Mouse (Mus musculus) bone marrow macrophage, adult 2 months (primary cell): ENCODE results near the gene Fmnl1. TPM values are rescaled to one million over a fixed set of nuclear protein-coding genes. Genes with fewer than 3 reads are reported as not detected.

Experiments
- H3K27ac ChIP-seq: 2 replicates; pipeline ENCODE4 v1.5.1; 2012; ENCODE audit warnings: low read depth, low read length; ENCODE audit not compliant: insufficient read depth
- H3K4me1 ChIP-seq: 2 replicates; pipeline ENCODE4 v1.6.1; 2012; ENCODE audit warnings: low read length; ENCODE audit not compliant: control insufficient read depth, insufficient read depth
- H3K4me3 ChIP-seq: 2 replicates; pipeline ENCODE4 v1.5.1; 2012; ENCODE audit warnings: mild to moderate bottlenecking, low read length, moderate library complexity; ENCODE audit not compliant: insufficient read depth
- CTCF ChIP-seq: IDR thresholded peaks from 2 replicates; pipeline ENCODE4 v1.5.1; 2012; ENCODE audit warnings: low read depth, mild to moderate bottlenecking, low read length, moderate library complexity
- POLR2A ChIP-seq: IDR thresholded peaks from 2 replicates; pipeline ENCODE4 v1.6.1; 2012; ENCODE audit warnings: mild to moderate bottlenecking, low read depth, low read length, borderline replicate concordance
- polyA plus RNA-seq: library from polyadenylated mRNA; stranded (reverse); fragments of >200 nt; gene quantifications from 2 replicates; pipeline ENCODE4 v1.2.4, GENCODE M21; 2012; ENCODE audit not compliant: missing spikeins, insufficient read depth, insufficient read length

Gene Fmnl1
- polyA plus RNA-seq = 216 and 241 TPM in 2 replicates

- TF ChIP-seq POLR2A = no peak
- TF ChIP-seq CTCF = no peak
- Histone ChIP-seq H3K27ac (peak within 1 kb of the TSS; percentile 88), H3K4me1 (peaks cover 33% of the 10 kb centered on the region), H3K4me3 (peak within 1 kb of the TSS; percentile 88)
Measured at GRCm38 (mm10) chr11:103170494-103171285, at the start of gene Fmnl1. Gene Fmnl1, plus strand, starts transcription at chr11:103171107.

GRCm38 (mm10) chr11:103131701-103132575, 39.0 kb upstream of the Fmnl1 start, which contains the start of gene Hexim2:
Gene Hexim2, plus strand, starts transcription at chr11:103132429.
- peak; percentile 45; the same call in 1 of the 2 replicates for TF ChIP-seq POLR2A
- no peak for TF ChIP-seq CTCF
- Histone ChIP-seq H3K27ac (peak within 1 kb of the TSS; percentile 92), H3K4me3 (peak within 1 kb of the TSS; percentile 93), H3K4me1 (peaks cover 32% of the 10 kb centered on the region)

GRCm38 (mm10) chr11:103132576-103133455, 38.1 kb upstream of the Fmnl1 start:
- peaks cover 32% of the 10 kb centered on the region for H3K4me1 ChIP-seq
- peak overlapping the region; percentile 92 for H3K27ac ChIP-seq
- TF ChIP-seq CTCF (no peak), POLR2A (no peak)
- peak overlapping the region; percentile 93 for H3K4me3 ChIP-seq

GRCm38 (mm10) chr11:103133456-103134185, 37.3 kb upstream of the Fmnl1 start:
- Histone ChIP-seq H3K4me1 (peaks cover 32% of the 10 kb centered on the region), H3K4me3 (peak overlapping the region; percentile 38), H3K27ac (peak overlapping the region; percentile 20)
- no peak for TF ChIP-seq POLR2A
- TF ChIP-seq CTCF = no peak

- Histone ChIP-seq H3K27ac (no peak overlapping the region), H3K4me3 (no peak overlapping the region), H3K4me1 (peaks cover 32% of the 10 kb centered on the region)
- no peak for TF ChIP-seq POLR2A
Measured at GRCm38 (mm10) chr11:103134221-103134620, 36.7 kb upstream of the Fmnl1 start.

GRCm38 (mm10) chr11:103136039-103136577, 34.8 kb upstream of the Fmnl1 start:
- H3K4me1 ChIP-seq = peaks cover 40% of the 10 kb centered on the region
- no peak overlapping the region for H3K4me3 ChIP-seq
- TF ChIP-seq CTCF = no peak
- TF ChIP-seq POLR2A = no peak

GRCm38 (mm10) chr11:103139951-103140762, 30.8 kb upstream of the Fmnl1 start:
- TF ChIP-seq POLR2A (no peak), CTCF (no peak)
- H3K4me3 ChIP-seq = no peak overlapping the region
- H3K4me1 ChIP-seq = peaks cover 60% of the 10 kb centered on the region
- H3K27ac ChIP-seq = no peak overlapping the region

More at GRCm38 (mm10) chr11:103136039-103136577, 34.8 kb upstream of the Fmnl1 start:
- no peak overlapping the region for H3K27ac ChIP-seq

GRCm38 (mm10) chr11:103140763-103141100, 30.2 kb upstream of the Fmnl1 start:
- TF ChIP-seq CTCF (no peak), POLR2A (no peak)
- Histone ChIP-seq H3K4me1 (peaks cover 60% of the 10 kb centered on the region), H3K4me3 (no peak overlapping the region), H3K27ac (peak overlapping the region; percentile 72; the same call in 1 of the 2 replicates)
